Mouse (Mus musculus) limb, embryonic 12.5 days (tissue): Measurements from ENCODE around the gene Gng5. TPM values are rescaled to one million over a fixed set of nuclear protein-coding genes. Genes with fewer than 3 reads are reported as not detected.

Source experiments
- ATAC-seq: fragments of 200-750 bp; cut with Nextera tagmentation; 2 replicates; pipeline ENCODE4 v1.8.0; 2017; ENCODE audit warnings: low read depth, moderate TSS enrichment; ENCODE audit not compliant: insufficient number of reproducible peaks, insufficient read depth, low FRiP score, low TSS enrichment
- H3K27ac ChIP-seq: fragments of 300-500 bp; sonication (generic); 2 replicates; pipeline ENCODE4 v1.5.1; 2016; ENCODE audit warnings: mild to moderate bottlenecking, moderate library complexity
- H3K27me3 ChIP-seq: fragments of 300-500 bp; sonication (generic); 2 replicates; pipeline ENCODE4 v1.6.1; 2016; ENCODE audit warnings: mild to moderate bottlenecking, moderate library complexity
- H3K36me3 ChIP-seq: fragments of 300-500 bp; sonication (generic); 2 replicates; pipeline ENCODE4 v1.6.1; 2016; ENCODE audit warnings: mild to moderate bottlenecking, moderate library complexity
- H3K4me1 ChIP-seq: fragments of 300-500 bp; sonication (generic); replicated peaks from 2 replicates; pipeline ENCODE4 v1.6.1; 2016
- H3K4me2 ChIP-seq: fragments of 300-500 bp; sonication (generic); 2 replicates; pipeline ENCODE4 v1.6.1; 2016; ENCODE audit warnings: mild to moderate bottlenecking, moderate library complexity
- H3K4me3 ChIP-seq: fragments of 300-500 bp; sonication (generic); replicated peaks from 2 replicates; pipeline ENCODE4 v1.5.1; 2016; ENCODE audit warnings: mild to moderate bottlenecking
- H3K9ac ChIP-seq: fragments of 300-500 bp; sonication (generic); replicated peaks from 2 replicates; pipeline ENCODE4 v1.6.1; 2016; ENCODE audit warnings: mild to moderate bottlenecking, moderate library complexity
- H3K9me3 ChIP-seq: fragments of 300-500 bp; sonication (generic); 2 replicates; pipeline ENCODE4 v1.6.1; 2016; ENCODE audit warnings: mild to moderate bottlenecking, moderate library complexity
- WGBS: fragments of 180-500 bp; shearing (Covaris S2); methylation state at CpG from one replicate; pipeline ENCODE4 v1.1.7; 2016; 5-methylcytosine and 5-hydroxymethylcytosine counted together
- polyA plus RNA-seq: library from polyadenylated mRNA; unstranded; fragments of >200 nt; fragmentation: Nextera tagmentation; extraction: Ambion mirVana; gene quantifications from 2 replicates; pipeline ENCODE4 v1.2.1, GENCODE M21; 2016

Gene Gng5
- polyA plus RNA-seq, 1 experiment from 2014 or later = 1,099 TPM

- H3K4me2 ChIP-seq = no peak overlapping the region
- no peak overlapping the region for H3K9ac ChIP-seq
- no peak overlapping the region for H3K4me3 ChIP-seq
- no peak overlapping the region for H3K27ac ChIP-seq
- no peaks in the 10 kb centered on the region for H3K36me3 ChIP-seq
- H3K4me1 ChIP-seq = no peaks in the 10 kb centered on the region
- WGBS = 21% methylated on average over 1 of the region's 1 CpGs
- ATAC-seq = no peak
- no peaks in the 10 kb centered on the region for H3K9me3 ChIP-seq
- H3K27me3 ChIP-seq = no peaks in the 10 kb centered on the region
Observed at GRCm38 (mm10) chr3:146543632-146544031, 44.0 kb downstream of the Gng5 start.

GRCm38 (mm10) chr3:146554816-146555215 lies 55.2 kb downstream of the Gng5 start:
- 78% methylated on average over 7 of the region's 7 CpGs for WGBS
- Histone ChIP-seq H3K9ac (no peak overlapping the region), H3K27ac (no peak overlapping the region), H3K27me3 (no peaks in the 10 kb centered on the region), H3K36me3 (no peaks in the 10 kb centered on the region), H3K9me3 (no peaks in the 10 kb centered on the region), H3K4me2 (no peak overlapping the region), H3K4me3 (no peak overlapping the region), H3K4me1 (no peaks in the 10 kb centered on the region)
- ATAC-seq = no peak

Other genes with a start within 250 kb of the Gng5 start
- gene Ssx2ip, start 95.2 kb upstream of the Gng5 start, polyA plus RNA-seq = 19.6 and 21.6 TPM in 2 replicates
- gene Ctbs, start 50.0 kb upstream of the Gng5 start, polyA plus RNA-seq = 6.4 and 7.2 TPM in 2 replicates
- 7.9 and 8.7 TPM in 2 replicates for gene Spata1, start 54 bp upstream of the Gng5 start, polyA plus RNA-seq
- 62.9 and 66.1 TPM in 2 replicates for gene Rpf1, start 21.6 kb downstream of the Gng5 start, polyA plus RNA-seq
- gene Uox, start 70.6 kb downstream of the Gng5 start, polyA plus RNA-seq = not detected in 2 replicates
- not detected in 2 replicates for gene Dnase2b, start 115.8 kb downstream of the Gng5 start, polyA plus RNA-seq
- not detected in 2 replicates for gene 4930503B20Rik, start 151.5 kb downstream of the Gng5 start, polyA plus RNA-seq
- gene Samd13, start 185.8 kb downstream of the Gng5 start, polyA plus RNA-seq = 1.4 and 1.8 TPM in 2 replicates